ENCODE assay signal across 12 mouse cellular contexts in genomic region chr16:75093163-75093562, GRCm38 (mm10).
DNase-seq lines count a peak whose midpoint lies in the region; ATAC-seq lines count a peak whose summit lies in the region.
"Had no signal": no experiment of that assay in that cellular context is flagged by ENCODE, and none has a peak within 500 bp of the region (broad histone marks: within the 10 kb centered on the region; RNA-seq: fewer than 3 reads in every experiment).

No protein-coding gene starts in this region.

- 0 out of 2 replicates have a peak, but pooled peaks cover 7% of the 10 kb centered on the region for H3K4me1 ChIP-seq in heart, embryonic 13.5 days
- H3K4me1 ChIP-seq in forebrain, embryonic 16.5 days (replicated peaks; ENCODE audit: control insufficient read depth, insufficient read depth, low read length): peaks cover 14% of the 10 kb centered on the region
- H3K4me1 ChIP-seq in midbrain, embryonic 11.5 days (ENCODE audit: control insufficient read depth, insufficient read depth, low read length): peaks cover 12% of the 10 kb centered on the region; the same call in 1 of the 2 replicates
- no peaks in the 10 kb centered on the region for H3K4me1 ChIP-seq in liver, embryonic 11.5 days (replicated peaks; ENCODE audit: control insufficient read depth, insufficient read depth, low read length)
- H3K4me1 ChIP-seq: liver, embryonic 15.5 days had no signal

- intact Hi-C loops in heart, postnatal 10 days (cut with DNase I): no loop called here

- H3K36me3 ChIP-seq in heart, embryonic 13.5 days: no peaks in the 10 kb centered on the region
- no peaks in the 10 kb centered on the region for H3K36me3 ChIP-seq in forebrain, embryonic 16.5 days (ENCODE audit: control insufficient read depth, insufficient read depth)
- H3K36me3 ChIP-seq in midbrain, embryonic 11.5 days (ENCODE audit: control insufficient read depth, insufficient read depth, low read length): no peaks in the 10 kb centered on the region
- no peaks in the 10 kb centered on the region for H3K36me3 ChIP-seq in liver, embryonic 11.5 days (ENCODE audit: control insufficient read depth, insufficient read depth, low read length)
- H3K36me3 ChIP-seq: liver, embryonic 15.5 days had no signal

- H3K27me3 ChIP-seq in heart, embryonic 13.5 days (replicated peaks): no peaks in the 10 kb centered on the region
- H3K27me3 ChIP-seq in forebrain, embryonic 16.5 days (replicated peaks; ENCODE audit: control insufficient read depth, insufficient read depth, low read length): no peaks in the 10 kb centered on the region
- H3K27me3 ChIP-seq in midbrain, embryonic 11.5 days (ENCODE audit: control insufficient read depth, insufficient read depth, low read length): no peaks in the 10 kb centered on the region
- H3K27me3 ChIP-seq in liver, embryonic 11.5 days (replicated peaks; ENCODE audit: control insufficient read depth, insufficient read depth, low read length): no peaks in the 10 kb centered on the region
- H3K27me3 ChIP-seq: liver, embryonic 15.5 days had no signal

- no peaks in the 10 kb centered on the region for H3K9me3 ChIP-seq in heart, embryonic 13.5 days
- no peaks in the 10 kb centered on the region for H3K9me3 ChIP-seq in forebrain, embryonic 16.5 days (ENCODE audit: control insufficient read depth, low read length)
- no peaks in the 10 kb centered on the region for H3K9me3 ChIP-seq in midbrain, embryonic 11.5 days (ENCODE audit: control insufficient read depth, low read length)
- H3K9me3 ChIP-seq in liver, embryonic 11.5 days (ENCODE audit: control insufficient read depth, low read length): no peaks in the 10 kb centered on the region
- H3K9me3 ChIP-seq: liver, embryonic 15.5 days had no signal

- H3K4me3 ChIP-seq in heart, embryonic 13.5 days: peak overlapping the region; percentile 47
- peak overlapping the region; percentile 32 for H3K4me3 ChIP-seq in forebrain, embryonic 16.5 days (replicated peaks; ENCODE audit: low read length)
- H3K4me3 ChIP-seq in midbrain, embryonic 11.5 days (ENCODE audit: low read depth, low read length): no peak overlapping the region; the same call in 1 of the 2 replicates
- H3K4me3 ChIP-seq in liver, embryonic 11.5 days (ENCODE audit: low read depth, low read length): no peak overlapping the region
- H3K4me3 ChIP-seq: liver, embryonic 15.5 days had no signal

- H3K4me2 ChIP-seq in heart, embryonic 13.5 days: peak overlapping the region; percentile 70
- H3K4me2 ChIP-seq in forebrain, embryonic 16.5 days (ENCODE audit: low read length): peak overlapping the region; percentile 51
- peak overlapping the region; percentile 45 for H3K4me2 ChIP-seq in midbrain, embryonic 11.5 days
- no peak overlapping the region for H3K4me2 ChIP-seq in liver, embryonic 11.5 days
- H3K4me2 ChIP-seq: liver, embryonic 15.5 days had no signal

- no peak overlapping the region for H3K9ac ChIP-seq in heart, embryonic 13.5 days
- no peak overlapping the region; the same call in 1 of the 2 replicates for H3K9ac ChIP-seq in forebrain, embryonic 16.5 days (replicated peaks; ENCODE audit: low read depth, low read length)
- H3K9ac ChIP-seq in midbrain, embryonic 11.5 days (ENCODE audit: low read length): no peak overlapping the region
- no peak overlapping the region for H3K9ac ChIP-seq in liver, embryonic 11.5 days (ENCODE audit: low read depth, low read length)
- H3K9ac ChIP-seq: liver, embryonic 15.5 days had no signal

- 43% methylated on average over 6 of the region's 6 CpGs for WGBS in heart, embryonic 13.5 days
- 23% methylated on average over 6 of the region's 6 CpGs for WGBS in forebrain, embryonic 16.5 days
- WGBS in midbrain, embryonic 11.5 days: 25% methylated on average over 6 of the region's 6 CpGs
- 49% methylated on average over 6 of the region's 6 CpGs for WGBS in liver, embryonic 11.5 days

- no peak overlapping the region for H3K27ac ChIP-seq in heart, embryonic 13.5 days (replicated peaks)
- no peak overlapping the region for H3K27ac ChIP-seq in forebrain, embryonic 16.5 days (ENCODE audit: low read length)
- H3K27ac ChIP-seq in midbrain, embryonic 11.5 days (ENCODE audit: low read depth, low read length): no peak overlapping the region
- H3K27ac ChIP-seq in liver, embryonic 11.5 days (ENCODE audit: low read depth, low read length): no peak overlapping the region
- H3K27ac ChIP-seq: liver, embryonic 15.5 days had no signal

- no peak for ATAC-seq in heart, embryonic 13.5 days (ENCODE audit: extremely low read depth, insufficient number of reproducible peaks, low FRiP score, low TSS enrichment)
- 0 out of 2 replicates have a peak, but pooled peaks have one; percentile 26 for ATAC-seq in forebrain, embryonic 16.5 days
- ATAC-seq in midbrain, embryonic 11.5 days (ENCODE audit: low FRiP score): peak; percentile 61
- ATAC-seq in erythroid progenitor cell, adult 5-6 weeks (replicated peaks; ENCODE audit: low FRiP score, poor library complexity, severe bottlenecking): no peak
- ATAC-seq in liver, embryonic 11.5 days (replicated peaks; ENCODE audit: low FRiP score): no peak

- no peak for DNase-seq in heart, postnatal 10 days
- DNase-seq in brain, adult 2 months (ENCODE audit: low read depth, low spot score): peak; percentile 8
- no peak for DNase-seq in midbrain, embryonic 11.5 days (ENCODE audit: low spot score, missing footprints)
- no peak for DNase-seq in cerebellum, adult 9-11 months
- no peak for DNase-seq in liver, embryonic 11.5 days (ENCODE audit: low spot score)
- DNase-seq: B cell, adult 2 months; kidney, adult 18-20 months; right cerebral cortex, postnatal 14 days had no signal

Comparison
In these comparisons a context has a peak if more than half of its experiments do, and no peak if none do; other contexts are left out.
1. ATAC-seq: peak in forebrain, embryonic 16.5 days (single experiment) and midbrain, embryonic 11.5 days (single experiment); none in heart, embryonic 13.5 days (single experiment), erythroid progenitor cell, adult 5-6 weeks (single experiment) and liver, embryonic 11.5 days (single experiment).
2. H3K4me3 ChIP-seq: peak in heart, embryonic 13.5 days (single experiment) and forebrain, embryonic 16.5 days (single experiment); none in midbrain, embryonic 11.5 days (single experiment) and liver, embryonic 11.5 days (single experiment).